Mouse (Mus musculus) forebrain, postnatal 0 days (tissue): ENCODE results near the gene Dnah3. TPM values are rescaled to one million over a fixed set of nuclear protein-coding genes. Genes with fewer than 3 reads are reported as not detected.

ENCODE experiments used
- ATAC-seq: fragments of 200-750 bp; cut with Nextera tagmentation; 2 replicates; pipeline ENCODE4 v1.8.0; 2017; ENCODE audit warnings: mild to moderate bottlenecking, moderate library complexity
- DNase-seq: peaks from one replicate; pipeline ENCODE4 v3.0.0-alpha.2; 2015
- H3K27ac ChIP-seq: fragments of 300-500 bp; sonication (generic); 2 replicates; pipeline ENCODE4 v1.5.1; 2014; ENCODE audit warnings: low read depth, mild to moderate bottlenecking, antibody characterized with exemption, low read length, moderate library complexity, mixed read lengths
- H3K27me3 ChIP-seq: fragments of 300-500 bp; sonication (generic); 2 replicates; pipeline ENCODE4 v1.6.1; 2014; ENCODE audit warnings: mild to moderate bottlenecking, low read length, mixed read lengths; ENCODE audit not compliant: insufficient read depth
- H3K36me3 ChIP-seq: fragments of 300-500 bp; sonication (generic); 2 replicates; pipeline ENCODE4 v1.6.1; 2014; ENCODE audit warnings: mild to moderate bottlenecking, moderate library complexity; ENCODE audit not compliant: insufficient read depth
- H3K4me1 ChIP-seq: fragments of 300-500 bp; sonication (generic); 2 replicates; pipeline ENCODE4 v1.6.1; 2014; ENCODE audit warnings: antibody characterized with exemption; ENCODE audit not compliant: insufficient read depth
- H3K4me2 ChIP-seq: fragments of 300-500 bp; sonication (generic); 2 replicates; pipeline ENCODE4 v1.6.1; 2014; ENCODE audit warnings: low read depth, mild to moderate bottlenecking, moderate library complexity
- H3K4me3 ChIP-seq: fragments of 300-500 bp; sonication (generic); 2 replicates; pipeline ENCODE4 v1.5.1; 2014; ENCODE audit warnings: low read depth, low read length, mixed read lengths
- H3K9ac ChIP-seq: fragments of 300-500 bp; sonication (generic); 2 replicates; pipeline ENCODE4 v1.6.1; 2014; ENCODE audit warnings: mild to moderate bottlenecking
- H3K9me3 ChIP-seq: fragments of 300-500 bp; sonication (generic); 2 replicates; pipeline ENCODE4 v1.6.1; 2016; ENCODE audit warnings: low read length
- CTCF ChIP-seq: sonication (generic); IDR thresholded peaks from 2 replicates; pipeline ENCODE4 v1.5.1; 2016; ENCODE audit warnings: antibody characterized with exemption, control low read depth, low read depth
- WGBS: fragments of 180-500 bp; shearing (Covaris S2); extraction: QIAGEN DNeasy Blood & Tissue Kit; methylation state at CpG from one replicate; pipeline ENCODE4 v1.1.7; 2014; 5-methylcytosine and 5-hydroxymethylcytosine counted together
- polyA plus RNA-seq: library from polyadenylated mRNA; unstranded; fragments of >200 nt; fragmentation: Nextera tagmentation; extraction: Ambion mirVana; gene quantifications from 2 replicates; pipeline ENCODE4 v1.2.1, GENCODE M21; 2015
- total RNA-seq: library from RNA; depleted of rRNA; stranded (reverse); fragments of >200 nt; gene quantifications from 2 replicates; pipeline ENCODE4 v1.2.3, GENCODE M21; 2014

The Dnah3 gene
- total and polyA plus RNA-seq, 2 experiments from 2014 or later, result 0.15 to 0.81 TPM

GRCm38 (mm10) chr7:120098403-120098802, 3.3 kb upstream of the Dnah3 start:
- H3K9me3 ChIP-seq, result no peaks in the 10 kb centered on the region
- peak; percentile 77 for TF ChIP-seq CTCF
- DNase-seq (peak; percentile 65), ATAC-seq (peak; percentile 64)
- 24% methylated on average over 9 of the region's 9 CpGs for WGBS
- H3K4me3 ChIP-seq, result no peak overlapping the region
- peaks cover 9% of the 10 kb centered on the region; the same call in 1 of the 2 replicates for H3K27me3 ChIP-seq
- H3K4me1 ChIP-seq, result no peaks in the 10 kb centered on the region
- H3K9ac ChIP-seq, result no peak overlapping the region
- no peaks in the 10 kb centered on the region for H3K36me3 ChIP-seq
- no peak overlapping the region for H3K27ac ChIP-seq
- no peak overlapping the region for H3K4me2 ChIP-seq

- Histone ChIP-seq H3K27ac (no peak overlapping the region), H3K4me2 (no peak overlapping the region), H3K4me1 (no peaks in the 10 kb centered on the region), H3K4me3 (no peak overlapping the region), H3K36me3 (no peaks in the 10 kb centered on the region), H3K27me3 (peaks cover 3% of the 10 kb centered on the region; the same call in 1 of the 2 replicates), H3K9ac (no peak overlapping the region), H3K9me3 (no peaks in the 10 kb centered on the region)
- ATAC-seq (peak; percentile 83), DNase-seq (peak; percentile 65)
- WGBS, result 9% methylated on average over 7 of the region's 7 CpGs
- peak; percentile 69 for TF ChIP-seq CTCF
Measured at GRCm38 (mm10) chr7:120097845-120098244, 2.8 kb upstream of the Dnah3 start.

- DNase-seq, result no peak
- WGBS, result 76% methylated on average over 3 of the region's 3 CpGs
- Histone ChIP-seq H3K9ac (no peak overlapping the region), H3K4me1 (no peaks in the 10 kb centered on the region), H3K9me3 (no peaks in the 10 kb centered on the region), H3K27me3 (no peaks in the 10 kb centered on the region), H3K4me2 (no peak overlapping the region), H3K27ac (no peak overlapping the region), H3K36me3 (no peaks in the 10 kb centered on the region), H3K4me3 (no peak overlapping the region)
- ATAC-seq, result no peak
- no peak for TF ChIP-seq CTCF
Measured at GRCm38 (mm10) chr7:120094216-120094615, 864 bp downstream of the Dnah3 start.

GRCm38 (mm10) chr7:120093033-120093432, 2.0 kb downstream of the Dnah3 start:
- 10% methylated on average over 5 of the region's 5 CpGs for WGBS
- DNase-seq, result no peak
- no peak overlapping the region for H3K9ac ChIP-seq
- H3K36me3 ChIP-seq, result no peaks in the 10 kb centered on the region
- no peak for ATAC-seq
- H3K4me2 ChIP-seq, result no peak overlapping the region
- no peak overlapping the region for H3K27ac ChIP-seq
- no peaks in the 10 kb centered on the region for H3K4me1 ChIP-seq
- H3K27me3 ChIP-seq, result no peaks in the 10 kb centered on the region
- no peaks in the 10 kb centered on the region for H3K9me3 ChIP-seq
- TF ChIP-seq CTCF, result no peak
- H3K4me3 ChIP-seq, result no peak overlapping the region

- Histone ChIP-seq H3K9ac (no peak overlapping the region), H3K4me1 (no peaks in the 10 kb centered on the region), H3K4me3 (no peak overlapping the region), H3K27me3 (no peaks in the 10 kb centered on the region), H3K27ac (no peak overlapping the region), H3K4me2 (no peak overlapping the region), H3K9me3 (no peaks in the 10 kb centered on the region), H3K36me3 (no peaks in the 10 kb centered on the region)
- ATAC-seq, result no peak
- 83% methylated on average over 3 of the region's 3 CpGs for WGBS
- no peak for TF ChIP-seq CTCF
- DNase-seq, result no peak
Measured at GRCm38 (mm10) chr7:120080177-120080576, 14.9 kb downstream of the Dnah3 start.

GRCm38 (mm10) chr7:120069164-120069563, 25.9 kb downstream of the Dnah3 start:
- Histone ChIP-seq H3K9ac (no peak overlapping the region), H3K27me3 (no peaks in the 10 kb centered on the region), H3K4me2 (no peak overlapping the region), H3K36me3 (no peaks in the 10 kb centered on the region), H3K9me3 (no peaks in the 10 kb centered on the region), H3K27ac (no peak overlapping the region), H3K4me3 (no peak overlapping the region), H3K4me1 (no peaks in the 10 kb centered on the region)
- DNase-seq (no peak), ATAC-seq (peak; percentile 27; the same call in 1 of the 2 replicates)
- no peak for TF ChIP-seq CTCF
- 23% methylated on average over 3 of the region's 3 CpGs for WGBS

GRCm38 (mm10) chr7:120068114-120068513, 27.0 kb downstream of the Dnah3 start:
- 79% methylated on average over 3 of the region's 3 CpGs for WGBS
- no peaks in the 10 kb centered on the region for H3K36me3 ChIP-seq
- TF ChIP-seq CTCF, result no peak
- ATAC-seq (no peak), DNase-seq (no peak)
- no peak overlapping the region for H3K9ac ChIP-seq
- no peak overlapping the region for H3K27ac ChIP-seq
- H3K4me2 ChIP-seq, result no peak overlapping the region
- H3K4me1 ChIP-seq, result no peaks in the 10 kb centered on the region
- H3K9me3 ChIP-seq, result no peaks in the 10 kb centered on the region
- no peak overlapping the region for H3K4me3 ChIP-seq
- no peaks in the 10 kb centered on the region for H3K27me3 ChIP-seq

GRCm38 (mm10) chr7:120064045-120064444, 31.0 kb downstream of the Dnah3 start:
- Histone ChIP-seq H3K36me3 (no peaks in the 10 kb centered on the region), H3K4me3 (no peak overlapping the region), H3K27me3 (no peaks in the 10 kb centered on the region), H3K4me1 (no peaks in the 10 kb centered on the region), H3K9ac (no peak overlapping the region), H3K4me2 (no peak overlapping the region), H3K9me3 (no peaks in the 10 kb centered on the region), H3K27ac (no peak overlapping the region)
- WGBS, result 91% methylated on average over 1 of the region's 1 CpGs
- DNase-seq, result no peak
- ATAC-seq, result no peak
- peak; percentile 4; the same call in 1 of the 2 replicates for TF ChIP-seq CTCF
